Mouse (Mus musculus): ENCODE measurements at regions not wholly inside any gene's neighbourhood (a gene's known extent, or its start where the extent isn't known, plus 50 kb on each side); places are given as distances from the start of the nearest gene placed in this dataset.

DNA sequence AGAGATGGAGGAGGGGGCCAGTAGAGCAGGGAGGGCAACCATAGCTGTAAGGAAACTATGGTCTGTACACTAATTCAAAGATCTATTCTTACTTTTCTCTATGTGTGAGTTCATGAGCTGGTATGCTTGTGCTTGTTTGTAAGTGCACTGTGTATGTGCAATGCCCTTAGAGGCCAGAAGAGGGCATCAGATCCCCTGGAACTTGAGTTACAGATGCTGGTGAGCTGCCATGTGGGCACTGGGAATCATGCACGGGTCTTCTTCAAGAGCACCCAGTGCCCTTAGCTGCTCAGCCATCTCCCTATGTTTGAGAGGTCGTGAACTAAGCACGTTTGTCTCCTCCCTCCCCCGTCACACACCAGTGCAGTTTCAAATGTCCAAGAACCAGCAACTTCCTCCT is 68.9 kb downstream of the Tbx3 start:
- no peak overlapping the region for H3K4me3 ChIP-seq
- no peak overlapping the region for H3K27ac ChIP-seq
- peak; percentile 42 for TF ChIP-seq CTCF (conservative IDR thresholded peaks at IDR 0.05)
- DNase-seq (ENCODE audit: low spot score in 2 of 2): no peak

DNA sequence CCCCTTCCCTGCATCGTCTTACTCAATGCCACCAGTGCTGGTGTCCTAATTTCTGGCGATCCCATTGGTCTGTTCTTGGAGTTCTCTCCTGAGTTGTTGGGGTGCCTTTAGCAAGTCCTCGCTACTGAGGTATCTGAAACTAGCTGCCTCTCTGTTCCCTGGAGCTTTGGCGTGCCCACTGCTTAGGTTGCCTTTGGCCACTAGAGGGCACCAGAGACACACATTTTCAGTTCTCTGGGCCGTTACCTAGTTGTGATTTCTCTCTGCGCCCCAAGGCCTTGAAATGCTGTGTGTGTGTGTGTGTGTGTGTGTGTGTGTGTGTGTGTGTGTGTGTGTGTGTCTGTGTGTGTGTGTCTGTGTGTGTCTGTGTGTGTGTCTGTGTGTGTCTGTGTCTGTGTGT is 70.6 kb downstream of the Tbx3 start:
- no peak overlapping the region for H3K4me3 ChIP-seq
- peak; percentile 18 to 66 for DNase-seq (ENCODE audit: low spot score in 2 of 2)
- no peak overlapping the region for H3K27ac ChIP-seq
- peak; percentile 79 for TF ChIP-seq CTCF (conservative IDR thresholded peaks at IDR 0.05)

DNA sequence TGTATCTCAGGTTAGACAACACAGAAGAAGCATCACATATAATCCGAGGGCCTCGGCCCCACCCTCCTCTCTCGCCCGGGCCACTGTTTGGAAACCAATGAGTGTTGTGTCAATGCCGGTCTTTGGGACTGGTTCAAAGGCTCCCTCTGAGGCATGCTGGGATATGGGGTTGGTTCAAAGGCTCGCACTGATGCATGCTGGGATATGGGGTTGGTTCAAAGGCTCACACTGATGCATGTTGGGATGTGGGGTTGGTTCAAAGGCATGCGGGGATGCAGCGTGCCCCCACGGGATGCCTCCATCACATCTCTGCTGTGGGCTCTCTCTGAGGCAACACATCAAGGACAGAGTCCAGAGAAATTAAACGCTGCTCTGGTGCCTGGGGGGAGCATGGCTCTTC is 73.3 kb downstream of the Tbx3 start:
- no peak overlapping the region for H3K27ac ChIP-seq
- DNase-seq (ENCODE audit: low spot score in 2 of 2): no peak
- TF ChIP-seq CTCF (conservative IDR thresholded peaks at IDR 0.05): no peak
- no peak overlapping the region for H3K4me3 ChIP-seq

DNA sequence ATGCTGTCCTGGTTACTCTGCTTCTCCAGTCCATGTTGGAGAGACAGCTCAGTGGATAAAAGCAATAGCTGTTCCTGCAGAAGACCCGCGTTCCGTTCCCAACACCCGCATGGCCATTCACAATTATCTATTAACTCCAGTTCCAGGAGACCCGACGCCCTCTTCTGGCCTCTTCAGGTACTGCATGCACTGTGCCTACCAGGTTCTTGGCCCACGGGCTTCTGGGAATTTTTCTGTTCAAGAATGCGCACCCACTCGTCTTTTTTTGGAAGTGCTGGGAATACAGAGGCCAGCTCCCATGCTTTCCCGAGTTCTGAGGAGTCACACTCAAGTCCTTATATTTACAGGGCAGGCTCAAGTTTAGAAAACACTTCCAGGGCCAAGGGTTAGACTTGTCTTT is 76.6 kb downstream of the Tbx3 start:
- DNase-seq (ENCODE audit: low spot score in 2 of 2): no peak
- no peak overlapping the region for H3K4me3 ChIP-seq
- no peak overlapping the region for H3K27ac ChIP-seq
- TF ChIP-seq CTCF (conservative IDR thresholded peaks at IDR 0.05): peak; percentile 64

DNA sequence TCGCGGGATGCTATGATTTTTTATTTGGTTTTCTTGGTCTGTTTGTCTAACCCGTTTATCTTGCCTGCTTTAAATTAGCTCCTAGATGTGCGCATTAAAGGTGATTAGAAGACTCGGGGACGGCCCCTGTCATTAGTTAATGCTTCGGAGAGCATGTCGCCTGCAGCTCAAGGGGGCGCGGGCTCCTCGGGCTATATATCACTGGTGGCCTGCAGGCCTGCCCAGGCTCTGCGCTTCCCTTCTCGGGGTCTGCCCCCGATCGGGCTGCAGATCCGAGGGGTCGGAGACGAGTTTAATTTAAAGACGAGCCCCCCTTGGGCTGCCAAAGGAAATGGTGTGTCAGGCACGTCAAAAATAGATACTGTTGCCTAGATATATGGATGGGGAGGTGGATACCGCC is 78.2 kb downstream of the Tbx3 start:
- Histone ChIP-seq H3K27ac (no peak overlapping the region), H3K4me3 (no peak overlapping the region)
- no peak for TF ChIP-seq CTCF (conservative IDR thresholded peaks at IDR 0.05)
- DNase-seq (ENCODE audit: low spot score in 2 of 2): no peak

DNA sequence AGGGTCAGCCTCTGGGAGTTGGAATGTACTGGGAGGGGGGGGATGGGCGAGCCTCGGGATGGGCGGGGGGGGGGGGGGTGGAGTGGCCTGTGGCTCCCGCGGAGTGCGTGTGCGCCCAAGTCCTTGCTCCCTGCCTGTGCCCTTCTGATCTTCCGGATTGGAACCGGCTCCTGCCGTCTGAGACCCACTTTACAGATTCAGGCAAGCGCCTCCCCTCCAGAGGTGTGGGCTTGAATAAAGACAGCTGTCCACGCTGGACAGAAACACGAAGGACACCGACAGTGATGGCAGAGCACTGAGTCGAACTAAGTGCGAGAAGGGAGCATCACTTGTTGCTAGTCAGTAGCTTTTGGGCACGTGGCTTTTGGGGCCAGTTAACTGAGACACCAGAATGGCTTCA is 78.7 kb downstream of the Tbx3 start:
- no peak overlapping the region for H3K4me3 ChIP-seq
- no peak overlapping the region for H3K27ac ChIP-seq
- no peak for TF ChIP-seq CTCF (conservative IDR thresholded peaks at IDR 0.05)
- no peak for DNase-seq (ENCODE audit: low spot score in 2 of 2)

DNA sequence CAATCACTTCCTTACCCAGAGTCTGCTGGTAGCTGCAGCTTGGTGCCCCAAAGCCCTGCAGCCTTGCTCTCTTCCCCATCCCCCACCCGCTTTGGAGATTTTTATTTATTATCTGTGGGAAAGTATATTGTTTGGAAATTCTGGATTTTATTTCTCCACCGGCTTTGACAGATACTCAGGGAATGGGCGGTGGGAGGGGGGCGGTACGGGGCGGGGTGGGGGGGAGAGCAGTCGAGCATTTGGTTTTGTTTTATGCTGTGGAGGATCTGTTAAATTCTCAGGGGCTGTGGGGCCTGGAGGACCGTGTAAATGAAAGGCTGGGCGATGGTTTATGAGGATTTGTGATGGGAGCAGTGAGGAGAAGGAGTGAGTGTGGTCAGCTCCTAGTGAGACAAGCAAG is 76.7 kb upstream of the Tbx5 start:
- H3K27ac ChIP-seq: no peak overlapping the region
- no peak overlapping the region for H3K4me3 ChIP-seq
- TF ChIP-seq CTCF (conservative IDR thresholded peaks at IDR 0.05): no peak
- no peak for DNase-seq (ENCODE audit: low spot score in 2 of 2)

DNA sequence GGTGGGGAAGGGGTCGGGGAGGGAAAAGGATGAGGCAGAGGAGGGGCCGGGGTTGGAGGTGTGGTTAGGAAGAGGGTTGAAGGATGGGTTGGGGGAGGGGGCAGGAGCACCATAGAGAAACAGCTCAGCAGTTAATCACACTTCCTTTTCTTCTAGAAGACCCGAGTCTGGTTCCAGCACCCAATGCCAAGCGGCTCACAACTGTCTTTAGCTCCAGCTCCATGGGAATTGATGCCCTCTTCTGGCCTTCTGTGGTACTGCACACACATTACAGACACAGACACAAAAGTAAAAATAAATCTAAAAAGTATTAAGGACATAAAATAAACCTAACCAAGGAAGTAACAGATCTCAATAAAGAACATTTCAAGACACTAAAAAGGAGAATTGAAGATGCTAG is 73.6 kb upstream of the Tbx5 start:
- H3K4me3 ChIP-seq: no peak overlapping the region
- H3K27ac ChIP-seq: no peak overlapping the region
- TF ChIP-seq CTCF (conservative IDR thresholded peaks at IDR 0.05): peak; percentile 26; the same call in 1 of the 2 replicates
- no peak for DNase-seq (ENCODE audit: low spot score in 2 of 2)

DNA sequence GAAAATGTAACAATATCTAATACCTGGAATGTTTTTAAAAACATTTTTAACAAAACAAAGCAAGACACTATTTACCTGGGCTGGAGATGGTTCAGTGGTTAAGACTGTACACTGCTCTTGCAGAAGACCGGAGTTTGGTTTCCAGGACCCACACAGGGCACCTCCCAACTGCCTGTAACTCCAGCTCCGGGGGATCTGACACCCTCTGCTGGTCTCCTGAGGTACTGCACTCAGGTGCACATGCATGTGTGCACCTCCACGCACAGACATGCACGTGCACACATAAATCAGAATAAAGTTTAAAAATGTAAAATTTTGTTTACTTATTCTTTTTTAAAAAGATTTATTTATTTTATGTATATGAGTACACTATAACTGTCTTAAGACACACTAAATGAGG is 70.4 kb upstream of the Tbx5 start:
- peak; percentile 55 for TF ChIP-seq CTCF (conservative IDR thresholded peaks at IDR 0.05)

DNA sequence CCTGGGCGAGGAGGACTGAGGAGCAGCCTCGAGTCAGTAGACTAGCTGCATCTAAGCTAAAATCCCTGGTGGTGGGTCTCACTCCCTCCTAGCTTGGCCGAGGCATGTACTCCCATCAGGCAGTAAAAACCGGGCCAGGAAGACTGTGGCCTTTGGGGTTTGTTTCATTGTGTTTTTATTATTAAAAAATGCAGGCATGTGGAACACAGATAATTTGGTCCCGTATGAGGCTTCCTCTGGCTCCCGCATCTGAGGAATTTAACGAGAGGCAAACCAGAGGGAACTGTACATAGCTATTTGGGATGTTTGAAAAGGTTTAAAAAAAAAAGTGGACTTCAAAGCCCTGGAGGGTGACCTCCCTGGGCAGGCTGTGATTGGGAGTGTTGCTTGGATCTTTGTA is 69.1 kb upstream of the Tbx5 start:
- no peak overlapping the region for H3K4me3 ChIP-seq
- no peak for TF ChIP-seq CTCF (conservative IDR thresholded peaks at IDR 0.05)
- DNase-seq (ENCODE audit: low spot score in 2 of 2): no peak
- no peak overlapping the region for H3K27ac ChIP-seq

More for the DNA sequence above, 70.4 kb upstream of the Tbx5 start:
- no peak overlapping the region for H3K4me3 ChIP-seq
- H3K27ac ChIP-seq: no peak overlapping the region
- no peak for DNase-seq (ENCODE audit: low spot score in 2 of 2)

DNA sequence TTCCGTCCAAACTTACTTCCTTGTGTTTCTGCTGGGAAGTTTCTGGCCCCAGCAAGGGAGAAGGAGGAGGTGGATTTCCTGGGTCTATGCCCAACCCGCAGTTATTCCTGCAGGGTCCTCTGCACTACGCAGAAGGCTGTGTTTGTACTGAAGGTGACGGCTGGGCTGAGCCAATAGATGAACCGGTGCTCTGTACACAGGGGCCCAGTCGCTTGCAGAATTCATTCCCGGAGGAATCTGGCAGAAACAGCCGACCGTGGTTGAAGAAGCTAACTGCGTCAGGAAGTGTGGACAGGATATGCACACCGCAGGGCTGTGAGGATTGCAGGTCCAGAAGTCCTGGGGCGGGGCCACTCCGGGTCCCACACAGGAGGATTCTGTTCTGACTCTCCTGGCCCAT is 66.1 kb upstream of the Tbx5 start:
- no peak for DNase-seq (ENCODE audit: low spot score in 2 of 2)
- no peak overlapping the region for H3K27ac ChIP-seq
- no peak for TF ChIP-seq CTCF (conservative IDR thresholded peaks at IDR 0.05)
- H3K4me3 ChIP-seq: no peak overlapping the region

DNA sequence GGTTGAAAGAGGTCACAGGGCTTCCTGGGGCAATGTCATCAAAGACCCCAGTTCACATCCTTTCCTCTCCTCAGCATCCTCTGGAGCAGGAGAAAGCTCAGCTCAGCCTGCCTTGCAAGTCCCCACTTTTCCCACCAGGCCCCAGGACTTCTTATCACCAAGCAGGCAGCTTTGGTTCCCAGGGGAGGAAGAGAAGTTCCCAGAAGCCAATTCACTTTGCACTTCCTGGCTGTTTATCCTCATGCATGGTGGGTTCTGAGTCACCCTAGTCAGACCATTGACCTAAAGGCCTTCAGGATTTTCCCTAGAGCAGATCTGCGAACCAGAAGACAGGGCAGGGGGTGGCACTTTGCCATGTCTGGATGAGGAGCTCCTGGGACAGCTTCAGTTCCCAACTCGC is 61.5 kb upstream of the Tbx5 start:
- Histone ChIP-seq H3K4me3 (no peak overlapping the region), H3K27ac (no peak overlapping the region)
- DNase-seq (ENCODE audit: low spot score in 2 of 2): no peak
- no peak for TF ChIP-seq CTCF (conservative IDR thresholded peaks at IDR 0.05)

DNA sequence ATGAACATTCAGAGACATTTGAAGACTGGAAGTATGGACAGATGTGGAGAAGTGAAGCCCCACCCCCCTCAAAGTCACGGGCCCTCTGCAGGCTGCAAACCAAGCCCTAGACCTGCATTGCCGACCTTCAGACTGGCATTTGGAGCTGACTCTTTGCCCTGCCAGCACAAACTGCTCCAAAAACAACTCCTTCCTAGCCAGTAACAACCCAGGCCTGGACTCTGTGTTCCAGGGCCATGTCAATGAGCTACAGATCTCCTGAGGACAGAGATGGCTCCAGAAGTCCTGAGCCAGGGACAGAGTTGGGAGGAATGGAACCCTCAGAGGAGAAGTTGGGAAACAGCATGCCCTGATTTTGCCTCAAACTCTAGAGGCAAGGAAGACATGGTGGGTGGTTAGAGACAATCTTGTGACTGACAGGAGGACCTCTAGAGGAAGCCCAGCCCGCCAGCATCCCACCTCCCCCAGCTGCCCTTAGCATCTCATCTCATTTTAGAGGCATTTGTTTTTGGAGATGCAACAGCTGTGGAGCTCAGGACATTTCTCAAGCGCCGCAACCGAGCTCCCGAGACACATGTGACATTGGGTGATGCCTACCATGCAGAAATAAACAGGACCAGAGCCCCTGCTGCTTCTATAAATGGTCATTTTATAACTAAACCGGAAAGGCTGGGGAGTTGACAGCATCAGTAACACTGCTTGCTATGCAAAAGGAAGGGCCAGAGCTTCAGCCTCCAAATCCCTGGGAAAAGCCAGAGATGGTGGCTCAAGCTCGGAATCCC is 56.2 kb upstream of the Tbx5 start:
- no peak for DNase-seq (ENCODE audit: low spot score in 2 of 2)
- H3K27ac ChIP-seq: no peak overlapping the region
- TF ChIP-seq CTCF (conservative IDR thresholded peaks at IDR 0.05): no peak

DNA sequence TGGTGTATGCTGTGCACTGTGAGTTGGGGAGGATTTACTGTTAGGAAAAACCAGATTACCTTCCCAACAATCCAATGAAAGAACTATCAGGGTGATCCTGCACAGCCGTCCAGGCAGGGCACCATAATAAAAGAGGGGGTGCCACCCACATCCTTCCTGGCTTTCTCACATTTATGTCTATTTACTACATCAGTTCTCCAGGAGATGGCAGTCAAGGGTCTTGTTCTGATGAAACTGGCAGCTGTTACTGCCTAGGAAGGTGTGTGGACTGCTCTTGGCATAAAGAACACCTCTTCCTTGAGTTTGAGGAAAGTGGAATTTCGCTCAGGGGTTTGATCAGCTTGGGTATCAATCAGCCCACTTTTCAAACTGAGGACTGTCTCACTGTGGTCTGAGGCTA is 54.6 kb upstream of the Tbx5 start:
- peak; percentile 82 for TF ChIP-seq CTCF (conservative IDR thresholded peaks at IDR 0.05)
- no peak overlapping the region for H3K4me3 ChIP-seq
- peak; percentile 43 to 52 for DNase-seq (ENCODE audit: low spot score in 2 of 2)

More for the DNA sequence above, 56.2 kb upstream of the Tbx5 start:
- H3K4me3 ChIP-seq: no peak overlapping the region

More for the DNA sequence above, 54.6 kb upstream of the Tbx5 start:
- H3K27ac ChIP-seq: no peak overlapping the region
